Mouse (Mus musculus) urinary bladder, postnatal 14 days (tissue): ENCODE measurements around the gene Ppfia2.

Experiments used
- DNase-seq: peaks from one replicate; pipeline ENCODE4 v3.0.0; 2021; ENCODE audit warnings: low spot score

Ppfia2 gene

DNA sequence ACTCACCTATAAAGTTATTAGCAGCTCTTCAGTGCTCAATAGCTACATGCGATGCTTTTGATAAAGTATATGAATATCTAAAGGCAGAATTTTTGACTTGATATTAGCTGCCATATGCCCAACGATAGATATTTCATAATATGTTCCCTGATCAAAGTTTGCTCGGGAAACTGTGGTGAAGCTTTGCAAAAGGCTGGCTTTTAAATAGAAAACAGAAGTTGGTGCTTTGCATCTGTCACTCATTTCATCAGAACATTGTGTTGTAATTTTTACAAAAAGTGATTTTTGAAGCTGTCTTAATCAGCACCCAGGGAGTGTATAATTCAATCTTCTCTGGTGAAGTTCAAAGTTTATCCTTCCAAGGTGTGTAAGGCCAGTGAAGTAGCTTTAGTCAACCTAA lies 195.1 kb downstream of the Ppfia2 start:
- no peak for DNase-seq

DNA sequence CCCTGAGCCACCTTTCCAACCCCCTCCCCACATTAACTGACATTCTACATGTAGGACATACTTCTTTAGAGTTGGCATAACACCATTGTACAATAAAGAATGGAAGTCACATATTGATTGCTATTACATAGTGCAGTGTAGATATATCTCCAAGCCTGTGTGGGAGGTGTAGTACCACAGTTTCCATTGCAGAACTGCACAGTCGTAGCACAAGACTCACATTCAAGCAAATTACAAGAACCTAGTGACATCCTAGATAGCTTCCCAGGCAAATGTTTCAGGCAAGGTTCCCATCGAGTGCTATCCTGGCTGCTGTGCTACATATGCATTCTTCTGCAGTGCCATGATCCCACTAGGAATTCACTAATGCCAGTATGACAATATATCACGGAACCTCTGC lies 200.0 kb downstream of the Ppfia2 start:
- DNase-seq: no peak

DNA sequence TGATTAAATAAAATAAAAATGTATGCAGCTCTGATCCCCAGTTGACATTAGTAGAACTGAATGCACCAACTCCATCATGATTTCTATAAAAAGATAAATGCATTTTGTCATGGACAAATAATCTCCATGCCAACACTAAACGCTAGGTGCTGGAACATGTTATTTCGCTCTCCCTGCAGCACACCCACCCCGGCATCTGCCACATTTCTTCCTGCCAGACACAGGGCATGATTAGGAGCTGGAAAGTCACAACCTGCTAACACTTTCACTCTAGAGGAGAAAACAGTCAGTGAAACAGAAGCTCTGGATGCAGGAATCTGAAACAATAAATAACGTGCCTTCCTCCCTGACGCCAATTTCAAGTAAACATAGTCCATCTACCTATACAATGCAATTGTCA lies 211.3 kb downstream of the Ppfia2 start:
- no peak for DNase-seq

GRCm38 (mm10) chr10:106685519-106685918 lies 215.4 kb downstream of the Ppfia2 start:
- DNase-seq: no peak

GRCm38 (mm10) chr10:106719936-106720335 lies 249.8 kb downstream of the Ppfia2 start:
- DNase-seq: no peak

GRCm38 (mm10) chr10:106732265-106732664 lies 262.1 kb downstream of the Ppfia2 start:
- DNase-seq: no peak

GRCm38 (mm10) chr10:106736230-106737063 lies 266.3 kb downstream of the Ppfia2 start:
- no peak for DNase-seq

DNA sequence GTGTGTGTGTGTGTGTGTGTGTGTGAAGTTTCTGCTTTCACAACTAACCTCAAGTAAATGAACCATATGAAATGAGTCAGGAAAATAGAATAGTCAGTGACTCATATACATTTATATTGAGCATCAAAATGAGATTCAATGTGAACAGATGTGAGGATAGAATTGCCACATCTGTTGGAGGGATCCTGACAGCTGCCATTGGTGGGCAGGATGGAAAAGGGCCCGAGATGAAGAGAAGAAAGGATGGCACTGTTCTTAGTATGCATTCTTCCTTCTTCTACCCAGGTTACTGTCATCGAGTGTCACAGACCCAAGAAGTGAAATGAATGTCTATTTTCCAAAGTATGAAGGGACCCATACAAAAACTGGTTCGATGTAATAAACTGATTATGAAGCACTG lies 268.1 kb downstream of the Ppfia2 start:
- no peak for DNase-seq

DNA sequence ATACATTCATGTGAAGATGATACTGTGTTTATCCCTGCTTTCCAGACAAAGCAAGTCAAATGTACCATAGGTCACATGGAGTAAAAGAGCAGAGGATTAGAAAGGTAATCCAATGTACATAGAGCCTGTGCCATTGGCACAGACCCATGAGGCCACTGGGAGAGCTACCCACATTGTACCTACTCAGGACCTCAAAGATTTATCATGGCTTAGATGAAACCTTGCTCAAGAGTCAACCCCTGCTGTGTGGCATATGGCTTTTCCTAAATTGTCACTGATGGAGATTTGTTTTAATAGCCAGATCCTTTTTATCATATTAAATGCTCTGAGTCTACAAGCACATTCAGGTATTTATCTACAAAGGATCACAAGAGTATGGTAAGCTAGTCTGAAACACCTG lies 274.8 kb downstream of the Ppfia2 start:
- DNase-seq: no peak

DNA sequence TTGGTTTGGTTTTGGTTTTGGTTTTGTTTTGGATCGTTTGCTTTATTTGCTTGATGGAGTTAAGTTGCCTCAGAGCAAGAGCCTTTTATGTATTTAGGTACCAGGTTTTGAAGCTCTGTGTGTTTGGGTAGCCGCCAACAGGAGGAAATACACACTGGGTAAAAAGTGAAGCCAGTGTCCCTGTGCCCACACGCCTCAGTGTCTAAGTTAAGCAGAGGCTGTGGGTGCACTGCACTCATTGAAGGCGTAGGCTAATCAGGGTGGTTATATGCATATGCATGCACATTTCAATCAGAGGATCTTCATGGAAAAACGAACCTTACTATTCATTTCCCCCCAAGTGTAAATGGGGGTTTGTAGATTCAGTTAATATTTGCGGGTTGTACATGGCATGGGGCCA lies 290.9 kb downstream of the Ppfia2 start:
- no peak for DNase-seq

DNA sequence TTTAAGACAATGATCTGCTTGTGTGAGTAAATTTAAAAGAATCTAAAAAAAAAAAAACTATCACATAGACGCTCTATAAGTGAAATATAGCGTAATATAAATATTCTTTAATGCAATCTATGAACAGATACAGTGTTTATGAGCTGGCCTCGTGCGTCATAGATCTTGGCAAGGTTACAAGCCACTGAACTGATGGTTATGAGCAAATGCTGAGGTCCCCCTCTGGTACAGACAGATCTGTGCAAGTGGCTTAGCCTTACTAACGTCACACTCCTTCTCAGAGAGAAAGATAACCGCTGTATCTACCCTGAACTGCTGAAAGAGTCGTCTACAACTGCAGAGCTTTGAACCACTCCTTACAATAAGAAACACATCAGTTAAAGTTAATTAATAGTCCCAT lies 293.6 kb downstream of the Ppfia2 start:
- no peak for DNase-seq

- no peak for DNase-seq
Observed at GRCm38 (mm10) chr10:106775571-106775970, 305.4 kb downstream of the Ppfia2 start.

- no peak for DNase-seq
Observed at GRCm38 (mm10) chr10:106815447-106815846, 345.3 kb downstream of the Ppfia2 start.

GRCm38 (mm10) chr10:106818381-106818780 lies 348.2 kb downstream of the Ppfia2 start:
- no peak for DNase-seq

GRCm38 (mm10) chr10:106824215-106824614 lies 354.1 kb downstream of the Ppfia2 start:
- no peak for DNase-seq

GRCm38 (mm10) chr10:106838476-106838875 lies 368.3 kb downstream of the Ppfia2 start:
- no peak for DNase-seq

- no peak for DNase-seq
Observed at GRCm38 (mm10) chr10:106858106-106858505, 388.0 kb downstream of the Ppfia2 start.

- no peak for DNase-seq
Observed at GRCm38 (mm10) chr10:106870233-106870632, 400.1 kb downstream of the Ppfia2 start.

DNA sequence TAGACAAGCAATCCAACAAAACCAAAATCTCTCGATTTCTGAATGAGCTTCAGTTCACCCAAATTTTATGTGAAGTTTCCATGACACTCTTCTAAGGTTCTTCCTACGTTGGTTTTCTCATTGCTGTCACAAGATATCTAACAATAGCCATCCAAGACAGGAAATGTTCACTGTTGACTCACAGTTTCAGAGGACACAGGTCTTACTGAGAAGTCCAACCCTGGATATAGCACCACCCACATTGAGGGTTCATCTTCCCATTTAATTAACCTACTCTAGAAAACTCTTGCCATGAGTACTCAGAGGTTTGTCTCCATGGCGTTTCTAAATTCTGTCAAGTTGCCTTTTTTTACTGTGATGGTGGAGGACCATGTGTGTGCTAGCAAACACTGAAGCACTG lies 401.7 kb downstream of the Ppfia2 start:
- no peak for DNase-seq

GRCm38 (mm10) chr10:106872714-106873113 lies 402.6 kb downstream of the Ppfia2 start:
- DNase-seq: no peak

- no peak for DNase-seq
Observed at GRCm38 (mm10) chr10:106881330-106881729, 411.2 kb downstream of the Ppfia2 start.

DNA sequence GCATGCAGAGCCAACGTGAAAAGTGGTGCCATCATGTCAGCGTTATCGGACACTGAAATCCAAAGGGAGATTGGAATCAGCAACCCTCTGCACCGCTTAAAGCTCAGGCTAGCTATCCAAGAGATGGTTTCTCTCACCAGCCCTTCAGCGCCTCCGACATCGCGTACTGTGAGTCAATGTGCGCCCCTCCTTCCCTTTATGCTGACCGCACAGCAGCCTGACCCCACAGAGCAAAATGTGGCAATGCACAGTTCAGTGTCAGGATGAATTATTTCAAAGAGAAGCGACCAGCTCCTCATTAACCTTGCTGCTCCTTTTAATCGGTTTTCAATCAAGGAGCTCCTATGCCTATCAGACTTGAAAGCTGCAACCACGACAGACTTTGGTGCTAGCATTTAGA lies 426.2 kb downstream of the Ppfia2 start:
- DNase-seq: no peak

DNA sequence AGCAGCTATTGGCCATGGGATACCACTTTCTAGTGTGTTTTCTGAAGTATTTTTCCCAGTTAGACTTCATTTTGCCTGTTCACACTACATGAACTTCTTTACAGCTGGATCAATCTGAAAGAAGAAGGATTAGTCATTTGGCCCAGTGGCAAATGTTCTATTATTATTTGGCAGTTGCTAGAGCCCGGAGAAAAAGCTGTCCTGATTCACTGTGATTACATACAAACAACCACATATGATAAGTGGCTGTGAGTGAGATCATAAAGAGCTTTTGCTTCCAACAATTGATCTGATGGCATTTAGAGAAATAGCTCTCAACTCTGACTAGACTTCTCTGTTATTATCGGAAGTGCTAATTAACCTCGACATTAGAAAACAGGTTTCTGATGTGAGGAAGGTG lies 440.0 kb downstream of the Ppfia2 start:
- DNase-seq: no peak

- DNase-seq: no peak
Observed at GRCm38 (mm10) chr10:106913032-106913431, 442.9 kb downstream of the Ppfia2 start.
